Mouse (Mus musculus) megakaryocyte-erythroid progenitor cell, adult 5-6 weeks (primary cell): ENCODE data around the gene Cd3eap. TPM values are rescaled to one million over a fixed set of nuclear protein-coding genes. Genes with fewer than 3 reads are reported as not detected.

Source experiments
- ATAC-seq: replicated peaks from 2 replicates; pipeline ENCODE4 v1.8.0; 2016; ENCODE audit warnings: mild to moderate bottlenecking, inconsistent platforms; ENCODE audit not compliant: severe bottlenecking, poor library complexity, low FRiP score, low TSS enrichment
- total RNA-seq, 2 experiments: library from RNA; stranded (forward) in 1 of 2; stranded (reverse) in 1 of 2; fragments of 200-1000, 215-1000 nt in 1 of 2; fragments of >200 nt in 1 of 2; fragmentation: Nextera tagmentation in 1 of 2; gene quantifications; 2 replicates each; pipeline ENCODE4 v1.2.3; 2014 to 2017

Gene Cd3eap
- total RNA-seq, 2 experiments from 2014 or later: 36.6 to 47.7 TPM

GRCm38 (mm10) chr7:19314033-19314432 lies 45.2 kb downstream of the Cd3eap start:
- no peak for ATAC-seq

DNA sequence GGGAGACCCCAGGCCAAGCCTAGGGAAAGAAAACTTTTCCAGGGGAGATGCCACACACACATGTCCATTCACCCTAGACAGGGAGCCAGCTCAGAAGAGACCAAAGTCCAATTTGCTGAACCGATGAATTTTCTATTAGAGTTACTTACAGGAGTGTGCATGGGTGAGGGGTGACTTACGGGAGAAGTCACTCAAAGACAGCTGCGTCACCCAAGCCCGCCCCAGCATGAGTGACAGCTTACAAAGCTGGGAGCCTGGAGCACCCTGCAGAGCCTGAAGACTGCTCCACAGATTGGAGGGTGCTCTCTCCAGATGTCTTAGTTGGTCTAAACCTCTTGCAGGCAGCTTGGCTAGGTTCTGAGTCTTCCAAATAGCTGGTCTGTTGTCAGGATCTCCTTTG lies 47.3 kb downstream of the Cd3eap start:
- no peak for ATAC-seq

DNA sequence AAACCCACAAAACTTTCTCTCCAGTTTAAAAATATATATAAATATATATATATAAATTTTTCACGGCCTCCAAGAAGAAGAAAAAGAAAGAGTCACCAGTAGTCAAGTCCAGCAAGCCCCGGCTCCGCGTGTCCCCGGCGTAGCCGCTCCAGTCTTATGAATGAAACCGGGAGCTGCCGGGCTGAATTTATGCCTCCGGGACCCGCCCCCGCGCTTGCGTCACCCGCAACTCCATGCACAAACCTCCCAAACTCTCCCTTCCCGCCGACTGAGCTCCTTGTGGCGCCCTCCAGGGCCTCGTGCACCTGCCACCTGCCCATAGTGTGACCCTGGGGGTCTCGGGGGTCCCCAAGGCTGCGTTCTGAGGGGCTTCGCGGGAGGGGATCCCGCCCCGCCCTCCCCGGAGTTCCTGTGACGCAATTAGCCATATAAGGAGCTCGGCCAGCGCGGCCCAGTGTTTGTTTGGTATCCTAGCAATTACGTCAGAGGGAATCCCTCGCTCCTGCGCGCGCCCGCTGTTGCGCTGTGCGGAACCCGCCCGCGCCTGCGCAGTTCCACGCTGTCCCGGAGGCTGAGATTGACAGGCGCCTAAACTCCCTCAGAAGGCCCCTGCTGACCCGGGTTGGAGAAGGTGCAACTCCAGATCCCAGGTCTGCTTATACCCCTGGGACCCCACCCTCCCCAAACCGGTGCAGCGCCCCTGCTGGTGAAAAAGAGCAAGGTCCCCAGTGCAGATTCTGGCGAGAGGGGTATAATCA lies 49.2 kb downstream of the Cd3eap start, which contains the start of gene Fosb:
TSS of gene Fosb (minus strand) at position 168 of the 758 bp plus-strand sequence.
- ATAC-seq: peak; percentile 63

DNA sequence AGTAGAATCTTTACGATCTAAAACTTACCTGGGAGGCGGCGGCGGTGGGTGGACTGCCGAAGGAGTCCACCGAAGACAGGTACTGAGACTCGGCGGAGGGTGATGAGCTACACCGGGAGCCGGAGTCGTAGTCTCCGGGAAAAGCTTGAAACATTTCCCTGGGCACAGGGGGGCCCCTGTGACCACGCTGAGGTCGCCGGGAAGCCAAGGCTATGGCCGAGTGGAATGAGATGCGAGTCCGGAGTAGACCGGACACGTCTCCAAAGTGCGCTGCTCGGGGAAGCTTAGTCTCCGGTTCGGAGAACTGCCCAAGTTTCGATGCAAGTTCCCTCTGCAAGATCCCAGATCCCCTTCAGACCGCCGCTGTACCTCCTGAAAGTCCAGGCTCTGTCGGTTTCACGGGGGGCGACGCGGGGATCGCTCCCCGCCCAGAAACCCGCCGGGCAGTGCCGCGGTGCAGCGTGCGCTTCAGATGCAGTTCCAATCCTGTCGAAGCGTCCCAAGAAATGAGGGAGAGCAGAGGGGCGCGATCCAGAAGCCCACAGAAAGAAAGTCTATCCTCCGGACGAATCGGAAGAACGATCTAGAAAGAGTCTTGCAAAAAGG lies 49.9 kb downstream of the Cd3eap start:
- ATAC-seq: no peak

- peak; percentile 80 for ATAC-seq
These were observed 50.6 kb downstream of the Cd3eap start for GRCm38 (mm10) chr7:19308454-19309277.

- peak; percentile 15 for ATAC-seq
These were observed 51.4 kb downstream of the Cd3eap start for GRCm38 (mm10) chr7:19307739-19308453.

- ATAC-seq: no peak
These were observed 52.2 kb downstream of the Cd3eap start for GRCm38 (mm10) chr7:19306819-19307738.

Other genes with a start within 250 kb of the Cd3eap start
- gene Gm4969, start 241.1 kb downstream of the Cd3eap start, total RNA-seq (2014; fragmentation: Nextera tagmentation): 0.22 and 0.35 TPM in 2 replicates
- gene Gm4969, start 241.1 kb downstream of the Cd3eap start, total RNA-seq (2017): 0.65 TPM in 1 of 2 replicates, not detected in the other
- gene Fbxo46, start 239.6 kb downstream of the Cd3eap start, total RNA-seq (2014; fragmentation: Nextera tagmentation): 6.3 and 8.6 TPM in 2 replicates
- 6.1 and 7.8 TPM in 2 replicates for gene Fbxo46, start 239.6 kb downstream of the Cd3eap start, total RNA-seq (2017)
- 2.4 and 5.1 TPM in 2 replicates for gene Qpctl, start 210.2 kb downstream of the Cd3eap start, total RNA-seq (2014; fragmentation: Nextera tagmentation)
- 1.1 and 5.5 TPM in 2 replicates for gene Qpctl, start 210.2 kb downstream of the Cd3eap start, total RNA-seq (2017)
- gene Snrpd2, start 209.8 kb downstream of the Cd3eap start, total RNA-seq (2014; fragmentation: Nextera tagmentation): 146 and 165 TPM in 2 replicates
- gene Snrpd2, start 209.8 kb downstream of the Cd3eap start, total RNA-seq (2017): 80.7 and 93.4 TPM in 2 replicates
- not detected in 2 replicates for gene Gipr, start 193.4 kb downstream of the Cd3eap start, total RNA-seq (2014; fragmentation: Nextera tagmentation)
- 0.95 TPM in 1 of 2 replicates, not detected in the other for gene Gipr, start 193.4 kb downstream of the Cd3eap start, total RNA-seq (2017)
- 4.8 and 11.4 TPM in 2 replicates for gene Eml2, start 183.1 kb downstream of the Cd3eap start, total RNA-seq (2014; fragmentation: Nextera tagmentation)
- 4.8 and 6.6 TPM in 2 replicates for gene Eml2, start 183.1 kb downstream of the Cd3eap start, total RNA-seq (2017)
- gene Gpr4, start 146.9 kb downstream of the Cd3eap start, total RNA-seq (2014; fragmentation: Nextera tagmentation): 0.64 TPM in 1 of 2 replicates, not detected in the other
- gene Gpr4, start 146.9 kb downstream of the Cd3eap start, total RNA-seq (2017): not detected in 2 replicates
- gene Opa3, start 131.1 kb downstream of the Cd3eap start, total RNA-seq (2014; fragmentation: Nextera tagmentation): 22.3 and 22.6 TPM in 2 replicates
- 17.1 and 21.2 TPM in 2 replicates for gene Opa3, start 131.1 kb downstream of the Cd3eap start, total RNA-seq (2017)
- 19.3 and 34.8 TPM in 2 replicates for gene Vasp, start 87.7 kb downstream of the Cd3eap start, total RNA-seq (2014; fragmentation: Nextera tagmentation)
- gene Vasp, start 87.7 kb downstream of the Cd3eap start, total RNA-seq (2017): 27.9 and 53.7 TPM in 2 replicates
- not detected in 2 replicates for gene Ppm1n, start 79.4 kb downstream of the Cd3eap start, total RNA-seq (2014; fragmentation: Nextera tagmentation)
- not detected in 2 replicates for gene Ppm1n, start 79.4 kb downstream of the Cd3eap start, total RNA-seq (2017)
- not detected in 2 replicates for gene Rtn2, start 76.9 kb downstream of the Cd3eap start, total RNA-seq (2014; fragmentation: Nextera tagmentation)
- not detected in 2 replicates for gene Rtn2, start 76.9 kb downstream of the Cd3eap start, total RNA-seq (2017)
- 4.2 and 4.8 TPM in 2 replicates for gene Fosb, start 49.4 kb downstream of the Cd3eap start, total RNA-seq (2014; fragmentation: Nextera tagmentation)
- 52.4 and 77.0 TPM in 2 replicates for gene Fosb, start 49.4 kb downstream of the Cd3eap start, total RNA-seq (2017)
- gene Ercc1, start 14.7 kb downstream of the Cd3eap start, total RNA-seq (2014; fragmentation: Nextera tagmentation): 31.3 and 51.5 TPM in 2 replicates
- 19.8 and 23.8 TPM in 2 replicates for gene Ercc1, start 14.7 kb downstream of the Cd3eap start, total RNA-seq (2017)
- 4.3 and 6.5 TPM in 2 replicates for gene Ppp1r13l, start 266 bp upstream of the Cd3eap start, total RNA-seq (2014; fragmentation: Nextera tagmentation)
- 0.30 TPM in 1 of 2 replicates, not detected in the other for gene Ppp1r13l, start 266 bp upstream of the Cd3eap start, total RNA-seq (2017)
- gene Ercc2, start 22.5 kb upstream of the Cd3eap start, total RNA-seq (2014; fragmentation: Nextera tagmentation): 27.7 and 39.0 TPM in 2 replicates
- 18.7 and 21.2 TPM in 2 replicates for gene Ercc2, start 22.5 kb upstream of the Cd3eap start, total RNA-seq (2017)
- gene Klc3, start 44.6 kb upstream of the Cd3eap start, total RNA-seq (2014; fragmentation: Nextera tagmentation): not detected in 2 replicates
- gene Klc3, start 44.6 kb upstream of the Cd3eap start, total RNA-seq (2017): 0.61 TPM in 1 of 2 replicates, not detected in the other
- gene Ckm, start 45.3 kb upstream of the Cd3eap start, total RNA-seq (2014; fragmentation: Nextera tagmentation): not detected in 2 replicates
- 0.80 TPM in 1 of 2 replicates, not detected in the other for gene Ckm, start 45.3 kb upstream of the Cd3eap start, total RNA-seq (2017)
- 7.8 and 11.3 TPM in 2 replicates for gene Mark4, start 99.3 kb upstream of the Cd3eap start, total RNA-seq (2014; fragmentation: Nextera tagmentation)
- 3.0 and 3.1 TPM in 2 replicates for gene Mark4, start 99.3 kb upstream of the Cd3eap start, total RNA-seq (2017)
- 1.7 and 2.3 TPM in 2 replicates for gene Exoc3l2, start 103.8 kb upstream of the Cd3eap start, total RNA-seq (2014; fragmentation: Nextera tagmentation)
- gene Exoc3l2, start 103.8 kb upstream of the Cd3eap start, total RNA-seq (2017): 1.0 and 1.5 TPM in 2 replicates
- gene Bloc1s3, start 148.9 kb upstream of the Cd3eap start, total RNA-seq (2014; fragmentation: Nextera tagmentation): 3.4 and 3.6 TPM in 2 replicates
- gene Bloc1s3, start 148.9 kb upstream of the Cd3eap start, total RNA-seq (2017): 3.6 and 4.7 TPM in 2 replicates
- gene Trappc6a, start 148.9 kb upstream of the Cd3eap start, total RNA-seq (2014; fragmentation: Nextera tagmentation): 89.3 and 96.3 TPM in 2 replicates
- gene Trappc6a, start 148.9 kb upstream of the Cd3eap start, total RNA-seq (2017): 22.6 and 23.6 TPM in 2 replicates
- 0.20 TPM in 1 of 2 replicates, not detected in the other for gene Nkpd1, start 158.4 kb upstream of the Cd3eap start, total RNA-seq (2014; fragmentation: Nextera tagmentation)
- gene Nkpd1, start 158.4 kb upstream of the Cd3eap start, total RNA-seq (2017): not detected in 2 replicates
- 27.7 and 37.2 TPM in 2 replicates for gene Ppp1r37, start 203.6 kb upstream of the Cd3eap start, total RNA-seq (2014; fragmentation: Nextera tagmentation)
- 14.6 and 14.7 TPM in 2 replicates for gene Ppp1r37, start 203.6 kb upstream of the Cd3eap start, total RNA-seq (2017)
- gene Zfp296, start 217.8 kb upstream of the Cd3eap start, total RNA-seq (2014; fragmentation: Nextera tagmentation): 0.47 and 4.2 TPM in 2 replicates
- 3.2 and 3.9 TPM in 2 replicates for gene Zfp296, start 217.8 kb upstream of the Cd3eap start, total RNA-seq (2017)
- 60.3 and 70.0 TPM in 2 replicates for gene Gemin7, start 218.1 kb upstream of the Cd3eap start, total RNA-seq (2014; fragmentation: Nextera tagmentation)
- 24.1 and 25.1 TPM in 2 replicates for gene Gemin7, start 218.1 kb upstream of the Cd3eap start, total RNA-seq (2017)
- gene Clasrp, start 245.0 kb upstream of the Cd3eap start, total RNA-seq (2014; fragmentation: Nextera tagmentation): 44.9 and 53.1 TPM in 2 replicates
- 33.9 and 48.3 TPM in 2 replicates for gene Clasrp, start 245.0 kb upstream of the Cd3eap start, total RNA-seq (2017)